Mouse (Mus musculus): ENCODE results near the gene Erbb3. TPM values are rescaled to one million over a fixed set of nuclear protein-coding genes. Genes with fewer than 3 reads are reported as not detected.

Erbb3 gene
- polyA plus RNA-seq, 1 experiment = 26.9 TPM

GRCm38 (mm10) chr10:128579731-128580130, 9.7 kb downstream of the Erbb3 start:
- Histone ChIP-seq H3K36me3 (ENCODE audit: control insufficient read depth, insufficient read depth, low read length) (peaks cover 8% of the 10 kb centered on the region), H3K4me3 (ENCODE audit: insufficient read depth, low read depth, low read length) (no peak overlapping the region), H3K27me3 (replicated peaks; ENCODE audit: control insufficient read depth, insufficient read depth, low read length) (no peaks in the 10 kb centered on the region), H3K4me1 (ENCODE audit: control insufficient read depth, insufficient read depth, low read length) (peaks cover 10% of the 10 kb centered on the region), H3K27ac (ENCODE audit: insufficient read depth, low read depth, low read length) (no peak overlapping the region)
- no peak for TF ChIP-seq CTCF (conservative IDR thresholded peaks at IDR 0.05; ENCODE audit: insufficient read depth, insufficient read length, low read depth, low read length)
- TF ChIP-seq POLR2A (IDR thresholded peaks at IDR 0.05; ENCODE audit: low read depth, low read length) = no peak
- no peak for DNase-seq
- WGBS = 85% methylated on average over 4 of the region's 4 CpGs

GRCm38 (mm10) chr10:128579298-128579697, 10.2 kb downstream of the Erbb3 start:
- Histone ChIP-seq H3K4me1 (ENCODE audit: control insufficient read depth, insufficient read depth, low read length) (peaks cover 6% of the 10 kb centered on the region; the same call in 1 of the 2 replicates), H3K27ac (ENCODE audit: insufficient read depth, low read depth, low read length) (no peak overlapping the region), H3K4me3 (ENCODE audit: insufficient read depth, low read depth, low read length) (no peak overlapping the region), H3K27me3 (replicated peaks; ENCODE audit: control insufficient read depth, insufficient read depth, low read length) (no peaks in the 10 kb centered on the region), H3K36me3 (ENCODE audit: control insufficient read depth, insufficient read depth, low read length) (peaks cover 11% of the 10 kb centered on the region)
- WGBS = 79% methylated on average over 3 of the region's 3 CpGs
- no peak for TF ChIP-seq CTCF (conservative IDR thresholded peaks at IDR 0.05; ENCODE audit: insufficient read depth, insufficient read length, low read depth, low read length)
- no peak for TF ChIP-seq POLR2A (IDR thresholded peaks at IDR 0.05; ENCODE audit: low read depth, low read length)
- DNase-seq = no peak

GRCm38 (mm10) chr10:128578330-128578729, 11.1 kb downstream of the Erbb3 start:
- Histone ChIP-seq H3K36me3 (ENCODE audit: control insufficient read depth, insufficient read depth, low read length) (peaks cover 18% of the 10 kb centered on the region), H3K27ac (ENCODE audit: insufficient read depth, low read depth, low read length) (no peak overlapping the region), H3K4me1 (ENCODE audit: control insufficient read depth, insufficient read depth, low read length) (no peaks in the 10 kb centered on the region), H3K27me3 (replicated peaks; ENCODE audit: control insufficient read depth, insufficient read depth, low read length) (no peaks in the 10 kb centered on the region), H3K4me3 (ENCODE audit: insufficient read depth, low read depth, low read length) (no peak overlapping the region)
- no peak for DNase-seq
- 76% methylated on average over 11 of the region's 11 CpGs for WGBS
- TF ChIP-seq POLR2A (IDR thresholded peaks at IDR 0.05; ENCODE audit: low read depth, low read length) = no peak
- no peak for TF ChIP-seq CTCF (conservative IDR thresholded peaks at IDR 0.05; ENCODE audit: insufficient read depth, insufficient read length, low read depth, low read length)

- DNase-seq = no peak
- Histone ChIP-seq H3K27me3 (replicated peaks; ENCODE audit: control insufficient read depth, insufficient read depth, low read length) (no peaks in the 10 kb centered on the region), H3K27ac (ENCODE audit: insufficient read depth, low read depth, low read length) (no peak overlapping the region), H3K4me1 (ENCODE audit: control insufficient read depth, insufficient read depth, low read length) (no peaks in the 10 kb centered on the region), H3K36me3 (ENCODE audit: control insufficient read depth, insufficient read depth, low read length) (peaks cover 25% of the 10 kb centered on the region), H3K4me3 (ENCODE audit: insufficient read depth, low read depth, low read length) (no peak overlapping the region)
- 90% methylated on average over 2 of the region's 2 CpGs for WGBS
- TF ChIP-seq CTCF (conservative IDR thresholded peaks at IDR 0.05; ENCODE audit: insufficient read depth, insufficient read length, low read depth, low read length) (peak; percentile 60), POLR2A (IDR thresholded peaks at IDR 0.05; ENCODE audit: low read depth, low read length) (no peak)
Observed at GRCm38 (mm10) chr10:128575063-128575462, 14.4 kb downstream of the Erbb3 start.

- TF ChIP-seq CTCF (conservative IDR thresholded peaks at IDR 0.05; ENCODE audit: insufficient read depth, insufficient read length, low read depth, low read length) = 0 out of 2 replicates have a peak, but pooled peaks have one; percentile 5
- TF ChIP-seq POLR2A (IDR thresholded peaks at IDR 0.05; ENCODE audit: low read depth, low read length) = peak; percentile 51
- H3K27me3 ChIP-seq (replicated peaks; ENCODE audit: control insufficient read depth, insufficient read depth, low read length) = no peaks in the 10 kb centered on the region
- DNase-seq = peak; percentile 99
- under 1% methylated on average over 58 of the region's 58 CpGs for WGBS
- peaks cover 2% of the 10 kb centered on the region; the same call in 1 of the 2 replicates for H3K36me3 ChIP-seq (ENCODE audit: control insufficient read depth, insufficient read depth, low read length)
- H3K4me1 ChIP-seq (ENCODE audit: control insufficient read depth, insufficient read depth, low read length) = peaks cover 2% of the 10 kb centered on the region; the same call in 1 of the 2 replicates
- peak within 1 kb of the TSS; percentile 53 for H3K27ac ChIP-seq (ENCODE audit: insufficient read depth, low read depth, low read length)
- peak within 1 kb of the TSS; percentile 78 for H3K4me3 ChIP-seq (ENCODE audit: insufficient read depth, low read depth, low read length)
Observed at GRCm38 (mm10) chr10:128565788-128566531, 23.5 kb downstream of the Erbb3 start, which contains the start of gene Pa2g4. Pa2g4 (minus strand) TSS chr10:128565987.

GRCm38 (mm10) chr10:128565206-128565787, 24.2 kb downstream of the Erbb3 start:
- H3K4me3 ChIP-seq (ENCODE audit: insufficient read depth, low read depth, low read length) = peak overlapping the region; percentile 78
- H3K4me1 ChIP-seq (ENCODE audit: control insufficient read depth, insufficient read depth, low read length) = peaks cover 2% of the 10 kb centered on the region; the same call in 1 of the 2 replicates
- H3K27ac ChIP-seq (ENCODE audit: insufficient read depth, low read depth, low read length) = peak overlapping the region; percentile 53
- TF ChIP-seq CTCF (conservative IDR thresholded peaks at IDR 0.05; ENCODE audit: insufficient read depth, insufficient read length, low read depth, low read length) (no peak), POLR2A (IDR thresholded peaks at IDR 0.05; ENCODE audit: low read depth, low read length) (no peak)
- H3K27me3 ChIP-seq (replicated peaks; ENCODE audit: control insufficient read depth, insufficient read depth, low read length) = no peaks in the 10 kb centered on the region
- WGBS = under 1% methylated on average over 46 of the region's 46 CpGs
- peaks cover 3% of the 10 kb centered on the region; the same call in 1 of the 2 replicates for H3K36me3 ChIP-seq (ENCODE audit: control insufficient read depth, insufficient read depth, low read length)
- DNase-seq = no peak

GRCm38 (mm10) chr10:128563544-128563943, 25.9 kb downstream of the Erbb3 start:
- H3K4me3 ChIP-seq (ENCODE audit: insufficient read depth, low read depth, low read length) = no peak overlapping the region
- H3K27ac ChIP-seq (ENCODE audit: insufficient read depth, low read depth, low read length) = no peak overlapping the region
- DNase-seq = no peak
- 80% methylated on average over 6 of the region's 6 CpGs for WGBS
- H3K36me3 ChIP-seq (ENCODE audit: control insufficient read depth, insufficient read depth, low read length) = peaks cover 1% of the 10 kb centered on the region; the same call in 1 of the 2 replicates
- H3K4me1 ChIP-seq (ENCODE audit: control insufficient read depth, insufficient read depth, low read length) = peaks cover 2% of the 10 kb centered on the region; the same call in 1 of the 2 replicates
- no peaks in the 10 kb centered on the region for H3K27me3 ChIP-seq (replicated peaks; ENCODE audit: control insufficient read depth, insufficient read depth, low read length)
- TF ChIP-seq POLR2A (IDR thresholded peaks at IDR 0.05; ENCODE audit: low read depth, low read length) (no peak), CTCF (conservative IDR thresholded peaks at IDR 0.05; ENCODE audit: insufficient read depth, insufficient read length, low read depth, low read length) (no peak)
